Mouse (Mus musculus) midbrain, embryonic 16.5 days (tissue): ENCODE measurements around the gene Krtap4-6. TPM values are rescaled to one million over a fixed set of nuclear protein-coding genes. Genes with fewer than 3 reads are reported as not detected.

Experiments
- ATAC-seq: fragments of 200-750 bp; cut with Nextera tagmentation; 2 replicates; pipeline ENCODE4 v1.8.0; 2017; ENCODE audit warnings: moderate TSS enrichment
- H3K27ac ChIP-seq: fragments of 300-500 bp; sonication (generic); 2 replicates; pipeline ENCODE4 v1.5.1; 2014; ENCODE audit warnings: mild to moderate bottlenecking, low read length, mixed read lengths
- H3K27me3 ChIP-seq: fragments of 300-500 bp; sonication (generic); 2 replicates; pipeline ENCODE4 v1.6.1; 2014; ENCODE audit warnings: low read depth, low read length, mixed read lengths; ENCODE audit not compliant: control insufficient read depth, insufficient read depth
- H3K36me3 ChIP-seq: fragments of 300-500 bp; sonication (generic); 2 replicates; pipeline ENCODE4 v1.6.1; 2014; ENCODE audit warnings: mild to moderate bottlenecking, low read length, moderate library complexity, mixed read lengths; ENCODE audit not compliant: control insufficient read depth, insufficient read depth
- H3K4me1 ChIP-seq: fragments of 300-500 bp; sonication (generic); 2 replicates; pipeline ENCODE4 v1.6.1; 2014; ENCODE audit warnings: mild to moderate bottlenecking, low read length, mixed read lengths; ENCODE audit not compliant: control insufficient read depth, insufficient read depth
- H3K4me2 ChIP-seq: fragments of 300-500 bp; sonication (generic); 2 replicates; pipeline ENCODE4 v1.6.1; 2014; ENCODE audit warnings: mild to moderate bottlenecking, low read length, mixed read lengths
- H3K4me3 ChIP-seq: fragments of 300-500 bp; sonication (generic); 2 replicates; pipeline ENCODE4 v1.5.1; 2014; ENCODE audit warnings: low read depth, mild to moderate bottlenecking, low read length, moderate library complexity, mixed read lengths
- H3K9ac ChIP-seq: fragments of 300-500 bp; sonication (generic); 2 replicates; pipeline ENCODE4 v1.6.1; 2014; ENCODE audit warnings: low read depth, low read length, mixed read lengths
- H3K9me3 ChIP-seq: fragments of 300-500 bp; sonication (generic); replicated peaks from 2 replicates; pipeline ENCODE4 v1.6.1; 2014; ENCODE audit warnings: mild to moderate bottlenecking, low read length, mixed read lengths; ENCODE audit not compliant: control insufficient read depth, poor library complexity, severe bottlenecking
- WGBS: fragments of 180-500 bp; shearing (Covaris S2); extraction: QIAGEN DNeasy Blood & Tissue Kit; methylation state at CpG from one replicate; pipeline ENCODE4 v1.1.7; 2014; 5-methylcytosine and 5-hydroxymethylcytosine counted together
- polyA plus RNA-seq: library from polyadenylated mRNA; unstranded; fragments of >200 nt; fragmentation: Nextera tagmentation; extraction: Ambion mirVana; gene quantifications from 2 replicates; pipeline ENCODE4 v1.2.1, GENCODE M21; 2015

Krtap4-6 gene
- polyA plus RNA-seq, 1 experiment from 2014 or later: not detected

DNA sequence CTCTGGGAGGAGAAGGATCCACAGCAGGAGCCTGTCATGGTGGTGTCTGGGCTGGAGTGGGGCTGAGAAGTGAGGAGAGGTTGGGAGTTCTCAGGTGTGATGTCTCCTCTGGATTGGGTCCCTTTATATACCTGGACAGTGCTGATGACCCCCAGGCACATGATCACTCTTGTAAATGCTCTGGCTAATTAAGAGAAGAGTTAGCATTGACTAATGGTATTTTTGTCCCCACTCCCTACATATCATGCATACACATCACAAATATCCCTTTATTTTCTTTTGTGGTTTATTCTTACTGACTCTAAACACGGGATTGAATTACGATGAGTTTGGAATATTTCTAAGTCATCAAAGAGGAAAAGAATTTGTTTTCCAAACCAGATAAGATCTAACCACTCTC is 45.4 kb downstream of the Krtap4-6 start, which contains the start of gene Gm11562:
Gm11562 (minus strand) TSS at position 101 of the 400 bp plus-strand sequence.
- 94% methylated on average over 2 of the region's 2 CpGs for WGBS
- Histone ChIP-seq H3K27me3 (no peaks in the 10 kb centered on the region), H3K9ac (no peak within 1 kb of the TSS), H3K36me3 (no peaks in the 10 kb centered on the region), H3K4me2 (no peak within 1 kb of the TSS), H3K4me1 (no peaks in the 10 kb centered on the region), H3K4me3 (no peak within 1 kb of the TSS), H3K27ac (no peak within 1 kb of the TSS), H3K9me3 (no peaks in the 10 kb centered on the region)
- ATAC-seq: no peak

Other genes starting within 250 kb of the Krtap4-6 start
- 0.14 TPM in 1 of 2 replicates, not detected in the other for gene Krt12, start 243.7 kb downstream of the Krtap4-6 start, polyA plus RNA-seq
- 0.21 and 0.34 TPM in 2 replicates for gene Krt20, start 227.8 kb downstream of the Krtap4-6 start, polyA plus RNA-seq
- gene Krt23, start 172.8 kb downstream of the Krtap4-6 start, polyA plus RNA-seq: 0.11 TPM in 1 of 2 replicates, not detected in the other
- not detected in 2 replicates for gene Krt39, start 144.6 kb downstream of the Krtap4-6 start, polyA plus RNA-seq
- not detected in 2 replicates for gene Krt40, start 122.8 kb downstream of the Krtap4-6 start, polyA plus RNA-seq
- not detected in 2 replicates for gene Krtap3-3, start 115.1 kb downstream of the Krtap4-6 start, polyA plus RNA-seq
- gene Krtap3-2, start 109.1 kb downstream of the Krtap4-6 start, polyA plus RNA-seq: not detected in 2 replicates
- gene Gm11939, start 106.5 kb downstream of the Krtap4-6 start, polyA plus RNA-seq: not detected in 2 replicates
- not detected in 2 replicates for gene Krtap3-1, start 99.3 kb downstream of the Krtap4-6 start, polyA plus RNA-seq
- not detected in 2 replicates for gene Krtap1-5, start 84.9 kb downstream of the Krtap4-6 start, polyA plus RNA-seq
- not detected in 2 replicates for gene Krtap1-4, start 82.3 kb downstream of the Krtap4-6 start, polyA plus RNA-seq
- gene Krtap1-3, start 74.6 kb downstream of the Krtap4-6 start, polyA plus RNA-seq: not detected in 2 replicates
- gene Krtap9-3, start 67.9 kb downstream of the Krtap4-6 start, polyA plus RNA-seq: not detected in 2 replicates
- gene Gm11938, start 62.7 kb downstream of the Krtap4-6 start, polyA plus RNA-seq: not detected in 2 replicates
- not detected in 2 replicates for gene Gm11937, start 55.8 kb downstream of the Krtap4-6 start, polyA plus RNA-seq
- gene Krtap2-4, start 51.1 kb downstream of the Krtap4-6 start, polyA plus RNA-seq: not detected in 2 replicates
- not detected in 2 replicates for gene Gm11562, start 45.5 kb downstream of the Krtap4-6 start, polyA plus RNA-seq
- gene Krtap4-1, start 37.7 kb downstream of the Krtap4-6 start, polyA plus RNA-seq: not detected in 2 replicates
- gene Krtap4-2, start 30.9 kb downstream of the Krtap4-6 start, polyA plus RNA-seq: 0.25 TPM in 1 of 2 replicates, not detected in the other
- gene Krtap4-7, start 21.9 kb downstream of the Krtap4-6 start, polyA plus RNA-seq: not detected in 2 replicates
- gene Gm11555, start 15.7 kb downstream of the Krtap4-6 start, polyA plus RNA-seq: not detected in 2 replicates
- gene Gm11563, start 7.0 kb downstream of the Krtap4-6 start, polyA plus RNA-seq: not detected in 2 replicates
- not detected in 2 replicates for gene Gm14190, start 24.8 kb upstream of the Krtap4-6 start, polyA plus RNA-seq
- gene Gm14180, start 68.3 kb upstream of the Krtap4-6 start, polyA plus RNA-seq: not detected in 2 replicates
- not detected in 2 replicates for gene Gm11595, start 107.0 kb upstream of the Krtap4-6 start, polyA plus RNA-seq
- gene Krtap4-8, start 114.7 kb upstream of the Krtap4-6 start, polyA plus RNA-seq: not detected in 2 replicates
- not detected in 2 replicates for gene Krtap4-9, start 119.2 kb upstream of the Krtap4-6 start, polyA plus RNA-seq
- gene Gm11596, start 127.5 kb upstream of the Krtap4-6 start, polyA plus RNA-seq: not detected in 2 replicates
- not detected in 2 replicates for gene Gm11569, start 133.0 kb upstream of the Krtap4-6 start, polyA plus RNA-seq
- not detected in 2 replicates for gene Gm11554, start 138.5 kb upstream of the Krtap4-6 start, polyA plus RNA-seq
- gene Krtap4-13, start 143.9 kb upstream of the Krtap4-6 start, polyA plus RNA-seq: not detected in 2 replicates
- gene Gm11564, start 149.7 kb upstream of the Krtap4-6 start, polyA plus RNA-seq: not detected in 2 replicates
- not detected in 2 replicates for gene 2300003K06Rik, start 172.1 kb upstream of the Krtap4-6 start, polyA plus RNA-seq
- gene Krtap4-16, start 185.6 kb upstream of the Krtap4-6 start, polyA plus RNA-seq: not detected in 2 replicates
- not detected in 2 replicates for gene Gm11568, start 192.0 kb upstream of the Krtap4-6 start, polyA plus RNA-seq
- not detected in 2 replicates for gene Gm11559, start 198.5 kb upstream of the Krtap4-6 start, polyA plus RNA-seq
- not detected in 2 replicates for gene Krtap9-1, start 207.4 kb upstream of the Krtap4-6 start, polyA plus RNA-seq
- not detected in 2 replicates for gene Gm11567, start 213.2 kb upstream of the Krtap4-6 start, polyA plus RNA-seq
- gene Krtap31-1, start 242.0 kb upstream of the Krtap4-6 start, polyA plus RNA-seq: not detected in 2 replicates
- gene Gm11565, start 248.8 kb upstream of the Krtap4-6 start, polyA plus RNA-seq: not detected in 2 replicates